In genomic region chr15:97257206-97257775, GRCm38 (mm10) we compare ENCODE assay signal across 18 mouse cellular contexts. TPM values are rescaled to one million over a fixed set of nuclear protein-coding genes. Genes with fewer than 3 reads are reported as not detected.
DNase-seq lines count a peak whose midpoint lies in the region; ATAC-seq and TF ChIP-seq lines count a peak whose summit lies in the region.
"Had no signal": no experiment of that assay in that cellular context is flagged by ENCODE, and none has a peak within 500 bp of the region (broad histone marks: within the 10 kb centered on the region; RNA-seq: fewer than 3 reads in every experiment).

No protein-coding gene starts in this region.

- H3K9ac ChIP-seq in heart, postnatal 0 days (replicated peaks; ENCODE audit: low read depth, low read length), result no peak overlapping the region
- H3K9ac ChIP-seq in heart, adult 2 months (ENCODE audit: low read depth, low read length), result no peak overlapping the region
- H3K9ac ChIP-seq in lung, embryonic 14.5 days, result no peak overlapping the region
- H3K9ac ChIP-seq: forebrain, embryonic 13.5 days; heart, embryonic 15.5 days; hindbrain, embryonic 12.5 days; intestine, embryonic 15.5 days; liver, embryonic 14.5 days; midbrain, embryonic 12.5 days had no signal

- intact Hi-C loops in heart, adult 2 months (cut with DNase I), result no loop called here

- no peak for TF ChIP-seq CTCF in heart, postnatal 0 days (IDR thresholded peaks at IDR 0.05; ENCODE audit: low read depth)
- TF ChIP-seq CTCF in heart, adult 2 months (IDR thresholded peaks at IDR 0.05), result no peak
- TF ChIP-seq CTCF in lung, embryonic 14.5 days (IDR thresholded peaks at IDR 0.05; ENCODE audit: low read depth), result no peak

- no peak overlapping the region for H3K4me2 ChIP-seq in heart, postnatal 0 days (ENCODE audit: low read depth, low read length)
- no peak overlapping the region for H3K4me2 ChIP-seq in lung, embryonic 14.5 days
- H3K4me2 ChIP-seq: forebrain, embryonic 13.5 days; heart, embryonic 15.5 days; hindbrain, embryonic 12.5 days; intestine, embryonic 15.5 days; midbrain, embryonic 12.5 days had no signal

- TF ChIP-seq POLR2A in heart, adult 2 months (IDR thresholded peaks at IDR 0.05; ENCODE audit: insufficient read depth, low read depth, low read length), result no peak

- WGBS in heart, postnatal 0 days, result 57% methylated on average over 8 of the region's 8 CpGs
- WGBS in heart, adult 2 months, result 39% methylated on average over 8 of the region's 8 CpGs
- 56% methylated on average over 8 of the region's 8 CpGs for WGBS in lung, embryonic 14.5 days

- H3K27ac ChIP-seq in heart, postnatal 0 days (ENCODE audit: low read depth), result no peak overlapping the region
- no peak overlapping the region; the same call in 1 of the 2 replicates for H3K27ac ChIP-seq in heart, adult 2 months
- no peak overlapping the region for H3K27ac ChIP-seq in lung, embryonic 14.5 days (ENCODE audit: low read depth)
- H3K27ac ChIP-seq: forebrain, embryonic 13.5 days; heart, embryonic 15.5 days; hindbrain, embryonic 12.5 days; intestine, embryonic 15.5 days; liver, embryonic 14.5 days; midbrain, embryonic 12.5 days had no signal

- H3K4me1 ChIP-seq in heart, postnatal 0 days (ENCODE audit: control insufficient read depth, insufficient read depth), result no peaks in the 10 kb centered on the region
- H3K4me1 ChIP-seq in heart, adult 2 months (ENCODE audit: control insufficient read depth, insufficient read depth, low read length), result peaks cover 6% of the 10 kb centered on the region
- no peaks in the 10 kb centered on the region for H3K4me1 ChIP-seq in lung, embryonic 14.5 days (ENCODE audit: insufficient read depth)
- H3K4me1 ChIP-seq: forebrain, embryonic 13.5 days; heart, embryonic 15.5 days; hindbrain, embryonic 12.5 days; midbrain, embryonic 12.5 days had no signal

- H3K4me3 ChIP-seq in heart, postnatal 0 days (ENCODE audit: low read depth, low read length), result no peak overlapping the region
- H3K4me3 ChIP-seq in heart, adult 2 months, result no peak overlapping the region
- no peak overlapping the region for H3K4me3 ChIP-seq in lung, embryonic 14.5 days (ENCODE audit: low read depth, low read length)
- H3K4me3 ChIP-seq: forebrain, embryonic 13.5 days; heart, embryonic 15.5 days; hindbrain, embryonic 12.5 days; intestine, embryonic 15.5 days; midbrain, embryonic 12.5 days had no signal

- H3K9me3 ChIP-seq in heart, postnatal 0 days (replicated peaks; ENCODE audit: control insufficient read depth, low read length), result no peaks in the 10 kb centered on the region
- H3K9me3 ChIP-seq in lung, embryonic 14.5 days (ENCODE audit: low read depth, low read length), result no peaks in the 10 kb centered on the region
- H3K9me3 ChIP-seq: forebrain, embryonic 13.5 days; heart, embryonic 15.5 days; hindbrain, embryonic 12.5 days; intestine, embryonic 15.5 days; midbrain, embryonic 12.5 days had no signal

- peak; percentile 20; the same call in 1 of the 2 replicates for ATAC-seq in heart, postnatal 0 days (ENCODE audit: insufficient read depth, low read depth)
- no peak for ATAC-seq in lung, embryonic 14.5 days (ENCODE audit: insufficient read depth)
- ATAC-seq: forebrain, embryonic 13.5 days; intestine, embryonic 15.5 days had no signal

- peak; percentile 13 for DNase-seq in heart, postnatal 0 days (ENCODE audit: low spot score)
- no peak for DNase-seq in heart, adult 2 months
- peak; percentile 21 for DNase-seq in lung, embryonic 14.5 days
- DNase-seq in lung, postnatal 4 days, result no peak
- peak; percentile 83 for DNase-seq in Muller cell, postnatal 12 days (ENCODE audit: inconsistent ontology term)
- peak; percentile 30 to 60 for DNase-seq in kidney, postnatal 4 days
- no peak for DNase-seq in embryo, embryonic 10.5 days (ENCODE audit: low spot score)
- DNase-seq: cerebellum, postnatal 10 days; embryo, embryonic 11 days; right cerebral cortex, postnatal 25 days; thymus, postnatal 4 days had no signal

- no peaks in the 10 kb centered on the region for H3K27me3 ChIP-seq in heart, postnatal 0 days (ENCODE audit: control insufficient read depth, insufficient read depth, low read length)
- no peaks in the 10 kb centered on the region for H3K27me3 ChIP-seq in heart, adult 2 months (ENCODE audit: control insufficient read depth, insufficient read depth, low read length)
- no peaks in the 10 kb centered on the region for H3K27me3 ChIP-seq in lung, embryonic 14.5 days (ENCODE audit: insufficient read depth, low read length)
- H3K27me3 ChIP-seq: forebrain, embryonic 13.5 days; heart, embryonic 15.5 days; hindbrain, embryonic 12.5 days; intestine, embryonic 15.5 days; midbrain, embryonic 12.5 days had no signal

- H3K79me2 ChIP-seq in heart, adult 2 months (replicated peaks; ENCODE audit: control insufficient read depth, insufficient read depth, low read length), result no peaks in the 10 kb centered on the region

- TF ChIP-seq EP300 in heart, postnatal 0 days (IDR thresholded peaks at IDR 0.05; ENCODE audit: low read depth), result no peak
- no peak for TF ChIP-seq EP300 in heart, adult 2 months (IDR thresholded peaks at IDR 0.05; ENCODE audit: insufficient read depth, low read depth, low read length)

- H3K36me3 ChIP-seq in heart, postnatal 0 days (replicated peaks; ENCODE audit: control insufficient read depth, insufficient read depth, low read length), result no peaks in the 10 kb centered on the region
- H3K36me3 ChIP-seq in heart, adult 2 months (ENCODE audit: control insufficient read depth, insufficient read depth, low read length), result no peaks in the 10 kb centered on the region
- H3K36me3 ChIP-seq in lung, embryonic 14.5 days (ENCODE audit: insufficient read depth), result no peaks in the 10 kb centered on the region
- H3K36me3 ChIP-seq: G1E; heart, embryonic 15.5 days; hindbrain, embryonic 12.5 days; intestine, embryonic 15.5 days; midbrain, embryonic 12.5 days had no signal

RNA-seq across cellular contexts. Expression of gene Amigo2, which starts 10.2 kb away (rescaled TPM):
- total RNA-seq in heart, postnatal 0 days (2014; rRNA removed; ENCODE audit: low replicate concordance), result 6.0 and 6.3 TPM in 2 replicates
- 4.1 and 4.4 TPM in 2 replicates for polyA plus RNA-seq in heart, postnatal 0 days (2015; fragmentation: Nextera tagmentation; extraction: Ambion mirVana)
- 1 to 10 TPM; 6.1 to 6.9 TPM for total RNA-seq in heart, adult 2 months (2021)
- 2.3 and 3.4 TPM in 2 replicates for polyA plus RNA-seq in heart, adult 2 months (2012; rRNA removed)
- polyA plus RNA-seq in lung, embryonic 14.5 days (2014; fragmentation: Nextera tagmentation; extraction: Ambion mirVana), result 5.5 and 5.7 TPM in 2 replicates
- polyA plus RNA-seq: G1E had no signal

RNA-seq across cellular contexts. Expression of gene Pced1b, which starts 10.4 kb away (rescaled TPM):
- total RNA-seq in heart, postnatal 0 days (2014; rRNA removed; ENCODE audit: low replicate concordance), result 1.2 and 2.6 TPM in 2 replicates
- 0.89 and 1.7 TPM in 2 replicates for polyA plus RNA-seq in heart, postnatal 0 days (2015; fragmentation: Nextera tagmentation; extraction: Ambion mirVana)
- 1 to 10 TPM; 3.6 to 3.9 TPM for total RNA-seq in heart, adult 2 months (2021)
- 3.7 and 3.8 TPM in 2 replicates for polyA plus RNA-seq in heart, adult 2 months (2012; rRNA removed)
- polyA plus RNA-seq in lung, embryonic 14.5 days (2014; fragmentation: Nextera tagmentation; extraction: Ambion mirVana), result 5.5 and 8.7 TPM in 2 replicates

Comparison
In these comparisons a context has a peak if more than half of its experiments do, and no peak if none do; other contexts are left out.
1. DNase-seq: peak in heart, postnatal 0 days (single experiment), lung, embryonic 14.5 days (single experiment), Muller cell, postnatal 12 days (single experiment) and kidney, postnatal 4 days (2 of 2); none in heart, adult 2 months (0 of 2), lung, postnatal 4 days (0 of 2) and embryo, embryonic 10.5 days (single experiment).